Mouse (Mus musculus): ENCODE results near the gene Dolk.

- TF ChIP-seq CTCF (IDR thresholded peaks at IDR 0.05; ENCODE audit: insufficient read depth, low read depth, low read length) (no peak), POLR2A (IDR thresholded peaks at IDR 0.05; ENCODE audit: insufficient read depth, low read depth, low read length) (no peak)
These were observed 39.1 kb downstream of the Dolk start for GRCm38 (mm10) chr2:30247036-30247435.

Measured in olfactory bulb, adult 2 months (tissue).